Mouse (Mus musculus): ENCODE measurements around the gene Nip7.

DNA sequence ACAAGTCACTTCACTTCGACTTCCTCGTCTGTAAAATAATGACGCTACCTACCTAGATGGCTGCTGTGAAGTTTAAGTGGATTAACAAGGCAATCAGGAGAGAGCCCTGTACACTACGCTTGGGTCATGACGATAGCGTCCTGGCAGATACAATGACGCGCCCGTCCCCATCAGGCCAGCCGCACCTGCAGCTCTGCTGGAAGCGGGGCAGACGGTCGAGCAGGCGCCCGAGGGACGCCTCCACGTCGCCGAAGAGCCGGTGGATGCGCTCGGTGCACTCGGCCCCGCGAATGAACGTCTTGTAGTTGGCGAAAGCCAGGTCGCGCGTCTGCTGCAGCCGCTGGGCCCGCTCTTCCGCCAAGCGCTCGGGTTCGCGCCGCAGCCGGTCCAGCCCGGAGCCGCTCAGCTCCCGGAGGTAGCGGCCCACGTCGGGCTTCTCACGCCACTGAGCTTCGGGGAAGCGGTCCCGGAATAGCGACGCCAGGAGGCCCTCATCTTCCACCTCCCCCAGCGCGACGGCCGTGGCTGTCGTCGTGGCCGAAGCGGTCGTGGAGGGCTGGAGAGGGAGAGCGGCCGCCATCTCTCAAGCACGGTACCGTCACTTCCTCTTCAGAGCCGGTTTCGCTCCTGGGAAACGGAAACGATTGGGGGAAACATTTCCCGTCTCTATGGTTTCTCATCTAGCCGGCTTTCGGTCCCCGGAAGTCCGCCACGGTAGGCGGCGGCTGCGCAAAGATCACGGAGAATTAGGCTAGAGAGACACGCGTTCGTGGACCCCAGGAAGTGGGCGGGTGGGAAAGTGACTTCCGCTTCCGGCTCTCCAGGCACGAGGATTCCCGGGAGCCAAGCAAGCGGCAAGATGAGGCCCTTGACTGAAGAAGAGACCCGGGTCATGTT is at the start of gene Nip7, which contains the start of gene Cog8:
- peak; percentile 86 for TF ChIP-seq POLR2A (IDR thresholded peaks at IDR 0.05; ENCODE audit: low read depth, low read length)
- TF ChIP-seq JUND (conservative IDR thresholded peaks at IDR 0.05; ENCODE audit: low read depth, low read length) = no peak
- no peak; the same call in 1 of the 2 replicates for TF ChIP-seq RCOR1 (conservative IDR thresholded peaks at IDR 0.05; ENCODE audit: low read depth, low read length)
- no peak for TF ChIP-seq ZNF384 (IDR thresholded peaks at IDR 0.05; ENCODE audit: low read depth, low read length)
- TF ChIP-seq IRF4 (IDR thresholded peaks at IDR 0.05; ENCODE audit: low read depth, low read length) = peak; percentile 74; the same call in 1 of the 2 replicates
- TF ChIP-seq CTCF (conservative IDR thresholded peaks at IDR 0.05 in 1 of 2, IDR thresholded peaks at IDR 0.05 in 1 of 2; ENCODE audit: low read depth in 2 of 2, low read length in 2 of 2) = no peak; a peak in 1 of 4 replicates
- TF ChIP-seq MAX (IDR thresholded peaks at IDR 0.05; ENCODE audit: low read length) = peak; percentile 90
- no peak for TF ChIP-seq EP300 (IDR thresholded peaks at IDR 0.05; ENCODE audit: low read length)
- peak; percentile 95 for TF ChIP-seq HCFC1 (IDR thresholded peaks at IDR 0.05; ENCODE audit: low read depth, low read length)
- no peak for TF ChIP-seq MAFK (IDR thresholded peaks at IDR 0.05; ENCODE audit: insufficient replicate concordance, low read length)
- peak; percentile 64 for TF ChIP-seq CHD2 (IDR thresholded peaks at IDR 0.05; ENCODE audit: low read length)
- TF ChIP-seq GABPA (IDR thresholded peaks at IDR 0.05; ENCODE audit: insufficient replicate concordance, low read depth, low read length) = peak; percentile 81
- no peak for TF ChIP-seq UBTF (IDR thresholded peaks at IDR 0.05; ENCODE audit: low read depth, low read length)

Measured in CH12.LX (cell line).